Mouse (Mus musculus) liver, adult 2 months (tissue): ENCODE data around the gene Lgmn.

ENCODE experiments used
- CTCF ChIP-seq: fragments of 200-500 bp; IDR thresholded peaks from 2 replicates; pipeline ENCODE4 v1.5.1; 2011; ENCODE audit warnings: low read depth, low read length, control low read depth
- POLR2A ChIP-seq: fragments of 200-500 bp; IDR thresholded peaks from 2 replicates; pipeline ENCODE4 v1.6.1; 2011; ENCODE audit warnings: low read length, control low read depth; ENCODE audit not compliant: insufficient read depth; ENCODE audit errors: extremely low read depth

- TF ChIP-seq CTCF (no peak), POLR2A (no peak)
Measured at GRCm38 (mm10) chr12:102368556-102368955, 71.1 kb downstream of the Lgmn start.
